Mouse (Mus musculus): ENCODE measurements around the gene Lpin3. TPM values are rescaled to one million over a fixed set of nuclear protein-coding genes. Genes with fewer than 3 reads are reported as not detected.

The Lpin3 gene
- polyA plus RNA-seq (2017; shearing (Covaris generic)): under 1 TPM; 0.14 to 0.74 TPM

DNA sequence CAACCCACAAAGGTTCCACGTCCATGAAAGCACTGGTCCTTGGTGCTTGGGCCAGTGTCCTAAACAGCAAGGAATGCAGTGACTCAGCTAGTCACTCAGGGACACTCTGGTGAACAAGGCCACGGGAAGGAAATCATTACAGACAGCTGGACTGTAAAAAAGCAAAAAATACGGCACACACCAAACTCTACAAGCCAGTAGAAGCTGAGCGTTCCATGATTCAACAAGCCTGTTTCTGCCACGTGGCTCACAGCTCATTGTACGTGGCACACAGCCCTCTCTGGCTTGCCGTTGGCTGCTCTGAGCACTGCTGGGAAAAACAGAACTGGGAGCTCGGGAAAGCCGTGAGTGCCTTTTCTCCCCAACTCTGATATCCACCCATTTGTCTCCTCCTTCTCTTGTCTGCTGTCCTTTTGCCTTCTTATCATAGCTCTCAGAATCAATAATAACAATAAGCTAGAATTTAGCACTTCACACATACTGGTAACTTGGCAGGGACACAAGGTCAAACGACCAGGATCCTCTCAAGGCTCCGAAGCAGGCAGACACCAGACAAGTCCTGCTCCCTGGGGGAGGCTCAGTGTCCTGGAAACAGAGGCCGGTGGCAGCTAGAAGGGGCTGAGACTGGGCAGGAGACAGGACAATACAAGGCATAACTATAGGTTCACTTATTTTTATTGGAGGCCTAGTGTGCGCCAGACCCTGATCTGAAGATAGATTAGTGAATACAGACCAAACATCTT lies at the start of gene Lpin3:
Gene Lpin3 (plus strand): TSS at position 218 of the 743 bp plus-strand sequence.

GRCm38 (mm10) chr2:160872890-160873382 lies 7.5 kb upstream of the Lpin3 start, which contains the start of gene Zhx3:
TSS of gene Zhx3 (minus strand) at chr2:160872998.

GRCm38 (mm10) chr2:160912231-160912671 lies 31.8 kb downstream of the Lpin3 start, which contains the start of gene Emilin3:
TSS of gene Emilin3 (minus strand) at chr2:160912328.

Other genes with a start within 250 kb of the Lpin3 start
- gene Top1, start 234.8 kb upstream of the Lpin3 start, polyA plus RNA-seq (2017; shearing (Covaris generic)): 10 to 100 TPM; 49.4 to 70.1 TPM
- 100 to 1,000 TPM; 144 to 145 TPM for gene Plcg1, start 149.4 kb upstream of the Lpin3 start, polyA plus RNA-seq (2017; shearing (Covaris generic))
- gene Zhx3, start 7.7 kb upstream of the Lpin3 start, polyA plus RNA-seq (2017; shearing (Covaris generic)): 1 to 10 TPM; 8.0 to 8.8 TPM
- gene Emilin3, start 31.7 kb downstream of the Lpin3 start, polyA plus RNA-seq (2017; shearing (Covaris generic)): not detected
- 10 to 100 TPM; 37.0 to 43.3 TPM for gene Chd6, start 228.4 kb downstream of the Lpin3 start, polyA plus RNA-seq (2017; shearing (Covaris generic))

All from activated CD4-positive, CD25-positive, alpha-beta regulatory T cell (primary cell).